Mouse (Mus musculus) layer of hippocampus, postnatal 14 days (tissue): ENCODE results near the gene Nfkbie. TPM values are rescaled to one million over a fixed set of nuclear protein-coding genes. Genes with fewer than 3 reads are reported as not detected.
A peak's percentile ranks its signal among the peaks of the same experiment; 100 is the strongest.

Experiments
- DNase-seq, 2 experiments: peaks; one replicate each; pipeline ENCODE4 v3.0.0; 2021 to 2022; ENCODE audit warnings: low spot score in 2 of 2, mixed read lengths in 1 of 2
- long read RNA-seq, 2 experiments: library from polyadenylated mRNA; stranded (forward); transcript quantifications; one replicate each; pipeline ENCODE4 v2.0.0; 2021
- total RNA-seq, 2 experiments: library from RNA; stranded (reverse); gene quantifications; 2 replicates each; pipeline ENCODE4 v1.2.3; 2021

Nfkbie gene
- total RNA-seq: 1 to 10 TPM; 3.4 to 3.6 TPM
- long read RNA-seq, experiment 1, partial matches to known transcripts: 0 of 3 reads
- long read RNA-seq, experiment 1, other reads (novel, unspliced or antisense): 1 of 3 reads
- long read RNA-seq, experiment 2, partial matches to known transcripts: 1 of 2 reads
- long read RNA-seq, experiment 2, other reads (novel, unspliced or antisense): 0 of 2 reads

- peak; percentile 83 to 90 for DNase-seq
These were observed at the start of gene Nfkbie for GRCm38 (mm10) chr17:45555452-45556106. Gene Nfkbie (plus strand): TSS chr17:45555703.

- DNase-seq: no peak
These were observed 49.5 kb upstream of the Nfkbie start for GRCm38 (mm10) chr17:45505941-45506465.

DNA sequence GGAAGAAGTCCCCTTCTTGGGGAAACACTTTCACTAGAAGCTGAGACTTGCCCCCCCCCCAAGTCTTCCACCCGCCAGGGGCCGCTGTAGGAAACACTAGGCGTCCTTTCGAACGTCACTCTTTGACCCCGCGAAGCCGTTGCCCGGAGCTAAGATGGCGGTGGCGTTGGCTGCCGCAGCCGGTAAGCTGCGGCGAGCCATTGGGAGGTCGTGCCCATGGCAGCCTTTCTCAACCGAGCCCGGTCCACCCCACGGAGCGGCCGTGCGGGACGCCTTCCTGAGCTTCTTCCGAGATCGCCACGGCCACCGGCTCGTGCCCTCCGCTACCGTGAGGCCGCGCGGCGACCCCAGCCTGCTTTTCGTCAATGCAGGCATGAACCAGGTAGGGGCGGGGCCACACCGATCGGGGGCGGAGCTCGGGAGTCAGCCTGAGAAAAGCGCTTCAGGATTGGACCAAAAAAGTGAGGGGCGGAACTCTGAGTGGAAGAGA lies 48.8 kb upstream of the Nfkbie start, which contains the start of gene Aars2:
Gene Aars2 (plus strand): TSS at position 142 of the 490 bp plus-strand sequence.
- peak; percentile 93 to 96 for DNase-seq

DNA sequence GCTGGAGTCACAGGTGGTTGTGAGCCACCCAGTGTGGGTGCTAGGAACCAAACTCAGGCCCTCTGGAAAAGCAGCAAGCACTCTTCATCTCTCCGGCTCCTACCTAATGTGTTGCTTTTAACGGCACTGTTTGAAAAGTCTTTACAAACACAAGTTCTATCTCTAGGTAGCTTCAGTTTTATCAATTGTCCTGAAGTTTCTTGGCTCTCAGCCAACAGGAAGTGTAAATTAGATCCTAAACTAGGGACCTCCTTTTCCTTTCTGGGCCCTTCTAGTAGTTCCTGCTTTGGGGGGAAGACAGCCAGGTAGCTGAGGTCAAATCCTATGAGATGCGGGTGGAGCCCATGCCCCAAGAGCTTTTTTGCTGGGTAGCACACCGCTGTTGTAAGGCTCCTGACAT lies 44.6 kb upstream of the Nfkbie start:
- DNase-seq: no peak

DNA sequence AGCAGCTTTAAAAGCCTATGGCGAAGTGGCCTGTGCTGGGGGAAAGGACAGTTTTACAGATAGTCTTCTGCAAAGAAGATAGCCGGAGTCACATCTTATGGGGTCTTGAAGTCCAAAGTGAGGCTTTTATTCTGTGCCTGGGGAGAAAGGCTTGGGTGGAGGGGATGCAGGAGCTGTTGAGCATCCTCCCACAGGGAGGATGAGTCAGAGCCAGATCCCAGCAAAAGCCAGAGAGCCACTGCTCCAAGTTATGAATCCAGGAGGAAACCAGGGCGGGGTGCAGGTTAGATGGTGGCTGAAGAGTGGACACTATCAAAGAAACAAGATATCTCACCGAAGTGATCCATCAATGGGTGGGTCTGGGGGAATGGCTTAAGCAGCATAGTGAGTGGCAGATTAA lies 43.7 kb upstream of the Nfkbie start:
- no peak for DNase-seq

- no peak for DNase-seq
These were observed 40.2 kb upstream of the Nfkbie start for GRCm38 (mm10) chr17:45515204-45515726.

- DNase-seq: no peak
These were observed 39.7 kb upstream of the Nfkbie start for GRCm38 (mm10) chr17:45515806-45516205.

GRCm38 (mm10) chr17:45516488-45516887 lies 39.0 kb upstream of the Nfkbie start:
- peak; percentile 77 to 84 for DNase-seq

- no peak for DNase-seq
These were observed 38.4 kb upstream of the Nfkbie start for GRCm38 (mm10) chr17:45517135-45517534.

- no peak for DNase-seq
These were observed 37.8 kb upstream of the Nfkbie start for GRCm38 (mm10) chr17:45517549-45518215.

DNA sequence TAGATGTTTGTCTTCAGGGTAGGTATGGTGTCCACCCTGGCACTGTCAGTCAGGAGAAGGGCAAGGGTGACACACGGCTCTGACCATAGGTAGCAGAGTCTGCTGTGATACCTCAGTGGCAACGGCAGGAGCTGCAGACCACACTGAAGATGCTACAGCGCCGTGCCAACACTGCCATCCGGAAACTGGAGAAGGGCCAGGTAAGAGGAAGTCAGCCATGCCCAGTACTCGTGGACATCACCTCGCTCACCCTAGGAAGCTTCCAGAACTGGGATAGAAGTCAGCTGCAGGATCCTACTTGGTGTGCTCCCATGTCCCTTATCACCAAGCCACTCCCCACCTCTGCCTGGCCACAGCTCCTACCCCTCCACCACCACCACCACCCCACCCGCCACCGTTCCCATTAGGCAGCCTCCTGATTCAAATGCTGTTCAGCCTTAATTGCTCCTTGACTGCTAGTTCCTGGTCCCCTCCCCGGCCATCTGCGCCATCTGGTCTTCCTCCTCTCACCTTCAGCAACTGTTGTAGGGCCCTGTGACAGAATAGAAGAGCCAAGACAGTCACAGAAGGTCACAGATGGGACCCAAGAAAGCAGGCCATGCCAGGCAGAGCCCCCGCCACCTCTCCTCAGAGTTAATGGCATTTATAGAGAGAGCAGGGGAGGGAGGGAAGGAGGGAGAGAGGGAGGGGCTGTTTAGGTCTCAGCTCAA lies 36.6 kb upstream of the Nfkbie start:
- no peak for DNase-seq

DNA sequence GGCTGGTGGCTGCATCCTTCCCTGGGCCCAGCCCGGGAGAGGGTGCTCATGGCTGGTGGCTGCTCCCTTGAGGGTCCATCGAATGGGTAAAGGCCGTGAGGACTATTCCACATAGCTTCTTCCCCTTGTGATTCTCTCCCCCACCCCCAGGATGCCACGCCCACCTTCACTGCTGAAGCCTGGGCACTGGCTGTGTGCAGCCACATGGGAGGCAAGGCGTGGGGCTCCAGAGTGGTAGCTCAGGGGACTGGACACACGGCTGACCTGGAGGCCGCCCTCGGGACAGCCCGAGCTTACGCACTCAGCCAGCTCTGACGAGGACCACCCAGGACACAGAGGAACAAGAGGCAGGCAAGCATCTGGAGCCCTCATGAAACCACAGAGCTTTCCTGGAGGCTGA lies 35.4 kb upstream of the Nfkbie start:
- DNase-seq: no peak

DNA sequence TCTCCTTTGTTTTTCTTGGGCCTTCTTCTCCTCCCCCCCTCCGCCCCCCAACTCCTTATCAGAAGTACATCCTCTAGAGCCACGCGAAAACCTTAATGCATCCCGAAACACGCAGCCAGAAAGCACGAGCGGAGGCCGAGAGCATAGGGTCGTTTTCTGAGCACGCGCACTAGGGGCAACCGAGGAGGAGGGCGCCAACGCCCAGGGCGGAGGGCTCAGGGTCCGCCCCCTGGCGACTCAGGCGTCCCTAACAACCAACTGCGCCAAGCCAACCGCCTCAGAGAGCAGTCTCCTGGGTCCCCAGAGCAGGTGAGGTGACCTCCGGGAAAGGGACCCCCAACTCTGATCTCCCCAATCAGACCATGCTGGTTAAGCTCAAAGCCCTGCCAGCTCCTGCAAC lies 32.2 kb upstream of the Nfkbie start, which contains the start of gene Tcte1:
Gene Tcte1 (plus strand): TSS at position 172 of the 400 bp plus-strand sequence.
- DNase-seq: no peak

- DNase-seq: no peak
These were observed 30.5 kb upstream of the Nfkbie start for GRCm38 (mm10) chr17:45524961-45525360.

GRCm38 (mm10) chr17:45526571-45526970 lies 28.9 kb upstream of the Nfkbie start:
- no peak for DNase-seq

DNA sequence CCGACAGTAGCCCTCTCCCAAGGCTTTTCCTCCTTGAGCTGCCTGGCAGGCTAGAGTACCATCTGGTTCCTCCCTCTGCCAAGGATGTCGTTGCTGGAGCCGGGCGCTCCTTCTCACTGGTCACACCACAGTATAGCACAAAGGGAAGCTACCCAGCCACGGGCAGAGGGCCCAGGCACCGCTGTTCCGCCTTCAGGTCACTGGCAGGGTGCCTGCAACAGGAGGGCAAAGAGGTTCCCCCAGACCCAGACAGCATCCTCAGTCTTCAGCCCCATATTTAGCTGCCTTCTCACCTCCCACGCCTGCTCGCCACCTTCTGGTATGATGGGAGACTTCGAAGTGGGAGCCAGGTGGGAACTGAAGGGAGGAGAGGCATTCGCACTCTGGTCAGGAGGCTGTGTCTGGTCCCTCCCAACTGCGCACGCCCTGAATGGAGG lies 25.1 kb upstream of the Nfkbie start:
- DNase-seq: no peak

DNA sequence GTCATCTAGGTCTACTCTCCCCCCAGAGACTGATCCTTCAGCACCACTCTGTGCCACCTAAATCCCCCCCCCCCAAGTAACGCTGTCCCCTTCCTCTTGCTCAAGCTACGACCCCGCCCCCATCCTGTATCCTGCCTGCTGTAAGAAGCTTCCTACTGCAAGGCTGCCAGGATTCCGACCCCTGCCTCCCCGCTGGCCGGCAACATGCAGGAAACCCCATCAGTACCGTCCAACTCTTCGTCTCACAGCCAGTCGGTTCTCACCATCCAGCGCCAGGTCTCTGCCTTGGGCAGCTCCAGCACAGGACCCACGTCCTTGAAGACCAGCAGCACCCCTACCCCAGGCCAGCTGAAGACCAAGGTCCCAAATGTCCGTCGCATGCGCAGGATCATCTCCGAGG lies 22.6 kb upstream of the Nfkbie start:
- no peak for DNase-seq

GRCm38 (mm10) chr17:45536264-45536663 lies 19.2 kb upstream of the Nfkbie start:
- DNase-seq: no peak

- DNase-seq: no peak
These were observed 17.1 kb upstream of the Nfkbie start for GRCm38 (mm10) chr17:45538394-45538793.

- DNase-seq: no peak
These were observed 15.8 kb upstream of the Nfkbie start for GRCm38 (mm10) chr17:45539664-45540063.

GRCm38 (mm10) chr17:45542129-45542528 lies 13.4 kb upstream of the Nfkbie start:
- DNase-seq: no peak
